Mouse (Mus musculus) myocyte (in vitro differentiated cells): ENCODE data around the gene Nsd1. TPM values are rescaled to one million over a fixed set of nuclear protein-coding genes. Genes with fewer than 3 reads are reported as not detected.
A peak's percentile ranks its signal among the peaks of the same experiment; 100 is the strongest.

Experiments used
- H3K27me3 ChIP-seq: one replicate; pipeline ENCODE4 v1.6.1; 2011; ENCODE audit not compliant: control insufficient read depth, insufficient read depth, insufficient read length
- H3K36me3 ChIP-seq: one replicate; pipeline ENCODE4 v1.6.1; 2011; ENCODE audit not compliant: control insufficient read depth, insufficient read depth
- H3K4me2 ChIP-seq: one replicate; pipeline ENCODE4 v1.6.1; 2011; ENCODE audit warnings: low read depth, control low read depth
- H3K4me3 ChIP-seq: one replicate; pipeline ENCODE4 v1.5.1; 2011; ENCODE audit warnings: mild to moderate bottlenecking, control low read depth, moderate library complexity
- H3K79me2 ChIP-seq: one replicate; pipeline ENCODE4 v1.6.1; 2011; ENCODE audit not compliant: control insufficient read depth, insufficient read depth
- H3ac ChIP-seq: one replicate; pipeline ENCODE4 v1.6.1; 2011; ENCODE audit not compliant: control insufficient read depth, insufficient read length
- CEBPB ChIP-seq: IDR thresholded peaks from 2 replicates; pipeline ENCODE4 v1.6.1; 2011; ENCODE audit warnings: mild to moderate bottlenecking, moderate library complexity; ENCODE audit not compliant: poor library complexity, insufficient read depth, severe bottlenecking
- E2F4 ChIP-seq: IDR thresholded peaks from one replicate; pipeline ENCODE4 v1.6.1; 2011; ENCODE audit warnings: mild to moderate bottlenecking, control low read depth, moderate library complexity; ENCODE audit not compliant: insufficient read depth
- MAX ChIP-seq: IDR thresholded peaks from one replicate; pipeline ENCODE4 v1.6.1; 2011; ENCODE audit warnings: low read depth, mild to moderate bottlenecking, control low read depth
- MYOD1 ChIP-seq, 3 experiments: IDR thresholded peaks; one replicate each; pipeline ENCODE4 v1.6.1; 2011; ENCODE audit warnings: control low read depth in 2 of 3, low read depth in 2 of 3, mild to moderate bottlenecking in 2 of 3, moderate library complexity in 1 of 3; ENCODE audit not compliant: insufficient read length in 2 of 3, control insufficient read depth in 1 of 3
- MYOG ChIP-seq, 3 experiments: IDR thresholded peaks; one replicate each; pipeline ENCODE4 v1.6.1; 2011; ENCODE audit warnings: control low read depth in 2 of 3, low read depth in 2 of 3, mild to moderate bottlenecking in 2 of 3; ENCODE audit not compliant: insufficient read length in 2 of 3, control insufficient read depth in 1 of 3, insufficient read depth in 1 of 3
- POLR2A ChIP-seq: IDR thresholded peaks from one replicate; pipeline ENCODE4 v1.6.1; 2011; ENCODE audit warnings: low read depth, mild to moderate bottlenecking, control low read depth, moderate library complexity; ENCODE audit not compliant: insufficient read length
- POLR2AphosphoS2 ChIP-seq: IDR thresholded peaks from one replicate; pipeline ENCODE4 v1.6.1; 2011; ENCODE audit warnings: low read depth, control low read depth; ENCODE audit not compliant: insufficient read length
- REST ChIP-seq: IDR thresholded peaks from one replicate; pipeline ENCODE4 v1.6.1; 2011; ENCODE audit warnings: mild to moderate bottlenecking, control low read depth, moderate library complexity; ENCODE audit not compliant: insufficient read depth, insufficient read length
- SRF ChIP-seq: IDR thresholded peaks from one replicate; pipeline ENCODE4 v1.6.1; 2011; ENCODE audit warnings: low read depth; ENCODE audit not compliant: control insufficient read depth, insufficient read length
- TCF12 ChIP-seq: IDR thresholded peaks from one replicate; pipeline ENCODE4 v1.6.1; 2011; ENCODE audit warnings: mild to moderate bottlenecking, control low read depth; ENCODE audit not compliant: poor library complexity, insufficient read depth, severe bottlenecking
- TCF3 ChIP-seq: IDR thresholded peaks from one replicate; pipeline ENCODE4 v1.6.1; 2011; ENCODE audit warnings: low read depth, control low read depth; ENCODE audit not compliant: insufficient read length
- USF1 ChIP-seq: IDR thresholded peaks from one replicate; pipeline ENCODE4 v1.6.1; 2011; ENCODE audit warnings: low read depth, mild to moderate bottlenecking, control low read depth, moderate library complexity
- polyA plus RNA-seq: library from polyadenylated mRNA; unstranded; fragments of >200 nt; fragmentation: generic; extraction: Trizol; gene quantifications from one replicate; pipeline ENCODE4 v1.2.1, GENCODE M21; 2012; ENCODE audit warnings: missing spikeins

The Nsd1 gene
- polyA plus RNA-seq, 1 experiment, result 10.2 TPM

DNA sequence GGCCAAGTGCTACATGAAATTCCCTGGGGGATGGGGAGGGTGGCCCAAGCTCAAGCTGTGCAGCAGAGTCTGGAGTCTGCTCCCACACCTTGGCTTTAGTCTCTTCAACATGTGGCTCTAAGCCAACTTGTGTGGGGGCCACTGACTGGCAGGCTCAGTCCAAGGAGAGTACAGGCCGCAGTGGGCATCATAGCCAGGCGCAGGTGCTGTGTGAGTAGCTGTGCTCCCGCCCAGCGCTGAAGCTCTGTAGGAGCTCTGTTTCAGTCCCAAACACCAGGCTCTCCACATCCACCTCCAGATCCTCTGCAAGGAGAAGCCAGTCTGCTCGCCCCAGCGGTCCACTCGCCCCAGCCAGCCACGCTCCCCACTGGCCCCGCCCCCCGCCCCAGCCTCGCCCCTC is 116.0 kb downstream of the Nsd1 start:
- Histone ChIP-seq H3K4me3 (no peak overlapping the region), H3K36me3 (peaks cover 3% of the 10 kb centered on the region), H3K27me3 (no peaks in the 10 kb centered on the region), H3K79me2 (peaks cover 46% of the 10 kb centered on the region), H3K4me2 (no peak overlapping the region), H3ac (no peak overlapping the region)
- TF ChIP-seq POLR2AphosphoS2, result peak; percentile 51
- no peak for TF ChIP-seq USF1
- TF ChIP-seq SRF, result no peak
- TF ChIP-seq CEBPB, result no peak
- no peak for TF ChIP-seq TCF3
- TF ChIP-seq POLR2A, result peak; percentile 12

DNA sequence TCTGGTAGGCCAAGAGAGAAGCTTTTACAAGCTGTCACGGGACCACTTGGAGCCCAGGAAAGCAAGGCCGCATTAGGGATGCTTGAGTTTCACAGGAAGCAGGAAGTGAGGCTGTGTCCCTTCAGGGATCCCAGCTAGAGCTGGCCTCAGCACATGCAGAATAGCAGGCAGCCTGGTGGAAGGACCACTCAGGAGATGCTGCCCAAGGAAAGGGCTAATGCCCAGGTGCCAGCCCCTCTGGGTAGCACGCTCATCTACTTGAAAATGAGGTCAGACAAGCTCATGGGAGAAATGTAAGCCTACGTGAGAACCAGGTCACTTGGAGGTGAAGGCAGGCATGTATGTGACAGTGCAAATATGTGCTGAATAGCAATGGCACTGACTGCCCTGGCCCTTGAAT is 117.6 kb downstream of the Nsd1 start:
- peaks cover 3% of the 10 kb centered on the region for H3K36me3 ChIP-seq
- H3ac ChIP-seq, result no peak overlapping the region
- H3K27me3 ChIP-seq, result no peaks in the 10 kb centered on the region
- peak overlapping the region; percentile 29 for H3K4me2 ChIP-seq
- TF ChIP-seq POLR2AphosphoS2, result peak; percentile 74
- TF ChIP-seq MYOG (IDR thresholded peaks at IDR 0.05; ENCODE audit: control insufficient read depth in 1 of 3, insufficient read depth in 1 of 3, insufficient read length in 2 of 3, low read depth in 2 of 3), result no peak
- H3K79me2 ChIP-seq, result peaks cover 31% of the 10 kb centered on the region
- H3K4me3 ChIP-seq, result no peak overlapping the region

DNA sequence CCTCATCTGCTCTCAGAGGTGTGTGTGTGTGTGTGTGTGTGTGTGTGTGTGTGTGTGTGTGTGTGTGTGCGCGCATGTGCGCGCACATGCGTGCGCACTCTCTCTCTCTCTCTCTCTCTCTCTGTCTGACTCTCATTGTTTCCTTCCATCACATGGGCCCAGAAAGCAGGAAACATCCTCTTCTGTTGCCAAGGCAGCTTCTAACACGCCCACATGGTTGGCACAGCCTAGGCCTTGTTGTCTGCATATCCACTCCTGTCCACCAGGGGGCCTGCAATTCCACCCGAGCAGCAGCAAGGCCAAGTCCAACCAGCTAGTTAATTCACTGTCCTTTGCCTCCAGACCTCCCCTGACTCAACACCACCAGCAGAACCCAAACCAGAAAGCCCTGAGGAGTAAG is 118.1 kb downstream of the Nsd1 start:
- Histone ChIP-seq H3K4me3 (peak overlapping the region; percentile 36), H3K4me2 (peak overlapping the region; percentile 69), H3K27me3 (no peaks in the 10 kb centered on the region), H3ac (no peak overlapping the region), H3K36me3 (peaks cover 3% of the 10 kb centered on the region), H3K79me2 (peaks cover 27% of the 10 kb centered on the region)
- TF ChIP-seq CEBPB (no peak), MYOD1 (IDR thresholded peaks at IDR 0.05; ENCODE audit: control insufficient read depth in 1 of 3, insufficient read length in 2 of 3, low read depth in 2 of 3) (no peak), E2F4 (no peak), POLR2A (peak; percentile 17), SRF (no peak), POLR2AphosphoS2 (peak; percentile 43)

DNA sequence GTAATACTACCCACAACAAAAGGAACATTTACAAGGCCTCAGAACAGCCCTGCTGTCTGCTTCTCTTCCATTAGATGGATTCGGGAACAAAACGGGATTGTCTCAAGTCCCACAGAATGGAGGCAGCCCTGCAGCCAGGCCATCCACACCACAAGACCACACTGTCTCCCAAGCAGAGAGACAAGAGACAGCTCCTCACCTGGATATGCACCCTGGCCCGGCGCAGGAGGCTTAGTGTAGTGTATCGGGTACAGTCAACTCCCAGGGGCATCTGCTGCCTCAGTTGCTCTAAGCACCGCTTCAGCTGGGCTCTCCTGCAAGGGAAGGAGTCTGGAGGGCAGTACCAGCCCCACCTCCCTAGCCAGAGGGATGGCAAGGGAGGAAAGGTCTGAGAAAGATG is 118.6 kb downstream of the Nsd1 start:
- no peak overlapping the region for H3ac ChIP-seq
- H3K4me3 ChIP-seq, result peak overlapping the region; percentile 36
- peaks cover 3% of the 10 kb centered on the region for H3K36me3 ChIP-seq

DNA sequence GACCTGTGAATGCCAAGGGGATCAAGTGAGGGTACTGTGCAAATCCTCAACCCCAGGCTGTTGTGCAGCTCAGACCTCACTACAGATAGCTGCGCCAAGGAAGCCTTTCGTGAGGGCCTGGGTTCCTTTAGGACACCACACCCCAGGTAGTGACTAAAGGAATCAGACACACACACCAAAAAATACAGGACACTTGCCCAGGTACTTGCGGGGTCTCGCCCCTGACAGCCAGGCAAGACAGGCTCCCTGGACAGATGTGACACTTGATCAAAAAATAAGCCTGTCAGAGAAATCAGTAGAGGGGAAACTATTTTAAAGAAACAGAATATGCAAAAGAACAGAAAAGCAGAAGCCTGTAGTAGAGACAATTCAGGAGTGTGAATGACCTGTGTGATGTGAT is 119.1 kb downstream of the Nsd1 start:
- no peak for TF ChIP-seq REST
- no peak for TF ChIP-seq MAX
- no peak for TF ChIP-seq CEBPB
- TF ChIP-seq E2F4, result no peak
- no peak for TF ChIP-seq USF1
- TF ChIP-seq TCF3, result no peak
- no peak for TF ChIP-seq MYOG (IDR thresholded peaks at IDR 0.05; ENCODE audit: control insufficient read depth in 1 of 3, insufficient read depth in 1 of 3, insufficient read length in 2 of 3, low read depth in 2 of 3)
- TF ChIP-seq MYOD1 (IDR thresholded peaks at IDR 0.05; ENCODE audit: control insufficient read depth in 1 of 3, insufficient read length in 2 of 3, low read depth in 2 of 3), result no peak
- TF ChIP-seq POLR2AphosphoS2, result no peak
- no peak for TF ChIP-seq TCF12
- no peak for TF ChIP-seq SRF
- no peak for TF ChIP-seq POLR2A
- peaks cover 3% of the 10 kb centered on the region for H3K36me3 ChIP-seq
- peak overlapping the region; percentile 36 for H3K4me3 ChIP-seq
- peak overlapping the region; percentile 50 for H3ac ChIP-seq
- H3K79me2 ChIP-seq, result peaks cover 17% of the 10 kb centered on the region
- H3K27me3 ChIP-seq, result no peaks in the 10 kb centered on the region
- H3K4me2 ChIP-seq, result peak overlapping the region; percentile 69

More for the DNA sequence above, 118.6 kb downstream of the Nsd1 start:
- H3K79me2 ChIP-seq, result peaks cover 21% of the 10 kb centered on the region
- TF ChIP-seq TCF3 (no peak), MAX (no peak), REST (no peak), SRF (no peak), CEBPB (no peak), E2F4 (no peak), POLR2AphosphoS2 (no peak), USF1 (no peak), MYOD1 (IDR thresholded peaks at IDR 0.05; ENCODE audit: control insufficient read depth in 1 of 3, insufficient read length in 2 of 3, low read depth in 2 of 3) (no peak), POLR2A (no peak), TCF12 (no peak)
- H3K4me2 ChIP-seq, result peak overlapping the region; percentile 69
- no peaks in the 10 kb centered on the region for H3K27me3 ChIP-seq
